Mouse (Mus musculus) R1 (cell line): ENCODE measurements around the gene Prl2a1.
"Not testable (repeated sequence)": the region's sequence is repeated elsewhere in the genome, so short reads cannot be mapped to it uniquely, and the experiment has no call there.

Experiments
- DNase-seq: peaks from one replicate; pipeline ENCODE4 v3.0.0-alpha.2; 2018; ENCODE audit warnings: low read depth, low spot score

The Prl2a1 gene

DNA sequence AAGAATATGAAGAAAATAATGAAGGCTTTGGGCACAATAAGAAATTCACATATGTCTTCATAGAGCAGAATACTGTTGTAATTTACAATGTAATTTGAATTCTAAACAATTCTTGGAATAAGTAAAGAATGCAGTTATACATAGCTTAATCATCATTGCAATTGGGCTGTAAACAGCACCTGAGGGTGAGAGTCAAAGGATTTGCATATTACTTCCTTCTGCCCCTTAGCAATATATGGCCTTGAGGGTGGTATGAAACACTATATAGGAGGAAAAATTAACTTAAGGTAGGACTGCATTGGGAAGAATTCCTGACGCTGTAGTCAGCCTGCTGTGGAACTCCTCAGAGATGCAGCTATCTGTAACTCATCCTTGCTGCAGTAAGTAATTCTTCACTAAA lies at the start of gene Prl2a1:
Gene Prl2a1, plus strand, starts transcription at position 301 of the 400 bp plus-strand sequence.
- DNase-seq, result no peak

GRCm38 (mm10) chr13:27780704-27781103 lies 20.8 kb upstream of the Prl2a1 start, which contains the start of gene Prl7c1:
Gene Prl7c1 (minus strand): TSS chr13:27780804.
- DNase-seq, result not testable (repeated sequence)

- no peak for DNase-seq
Measured at GRCm38 (mm10) chr13:27799303-27799702, 2.2 kb upstream of the Prl2a1 start.

DNA sequence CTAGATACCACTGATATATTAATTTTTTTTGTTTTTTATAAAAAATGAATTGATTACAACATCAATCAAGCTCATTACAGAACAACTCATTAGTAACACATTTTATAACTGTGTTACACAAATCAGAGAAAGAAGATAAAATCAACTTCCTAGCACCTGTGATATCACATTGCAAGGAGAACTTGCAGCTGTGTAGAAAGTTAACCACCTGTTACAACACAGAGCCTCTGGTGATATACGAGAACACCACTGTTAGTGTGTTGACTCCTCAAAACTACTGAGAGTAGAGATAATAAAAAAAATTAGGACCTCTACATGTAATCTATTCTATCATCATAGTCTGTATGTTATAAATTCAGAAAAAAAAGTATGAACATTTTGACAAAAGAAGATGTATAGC lies 1.3 kb downstream of the Prl2a1 start:
- no peak for DNase-seq

DNA sequence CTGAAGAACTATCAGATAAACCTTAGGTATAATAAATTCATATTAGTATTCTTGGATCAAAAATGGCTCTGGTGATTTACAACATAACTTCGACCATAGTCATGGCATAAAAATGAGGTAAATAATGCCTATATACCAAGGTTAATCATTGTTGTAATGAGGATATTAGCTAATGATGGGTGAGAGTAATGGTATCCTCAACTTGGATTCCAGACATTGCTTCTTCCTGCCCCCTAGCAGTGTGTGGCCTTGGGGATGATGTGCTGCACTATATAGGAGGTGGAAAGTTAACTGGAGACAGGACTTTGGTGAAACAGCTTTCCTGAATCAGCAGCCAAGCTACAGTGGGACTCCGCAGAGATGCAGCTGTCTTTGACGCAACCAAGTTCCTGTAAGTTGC lies 47.6 kb downstream of the Prl2a1 start, which contains the start of gene Prl2c1:
Gene Prl2c1, plus strand, starts transcription at position 301 of the 400 bp plus-strand sequence.
- DNase-seq, result no peak
